Mouse (Mus musculus): ENCODE results near the gene Gadd45b.

DNA sequence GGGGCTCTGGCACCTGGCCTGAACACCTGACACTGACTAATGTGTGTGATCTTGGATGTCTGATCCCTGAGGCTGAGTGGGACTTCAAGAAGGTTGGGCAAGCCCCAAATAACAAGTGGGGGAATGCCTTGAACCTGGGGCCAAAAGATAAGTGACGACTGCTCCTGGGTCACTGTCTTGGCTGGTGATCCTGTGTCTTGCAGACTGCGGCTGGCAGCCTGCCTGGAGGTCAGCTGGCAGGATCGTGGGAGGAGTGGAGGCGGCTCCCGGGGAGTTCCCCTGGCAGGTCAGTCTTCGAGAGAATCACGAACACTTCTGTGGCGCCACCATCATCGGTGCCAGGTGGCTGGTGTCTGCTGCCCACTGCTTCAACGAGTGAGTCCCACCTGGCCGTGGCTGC lies 42.7 kb upstream of the Gadd45b start:
- TF ChIP-seq CTCF (IDR thresholded peaks at IDR 0.05; ENCODE audit: low read depth), result no peak
- TF ChIP-seq EP300 (optimal IDR thresholded peaks at IDR 0.05), result no peak

Measured in stomach, postnatal 0 days (tissue).